In genomic region chr2:112884456-112885114, GRCm38 (mm10) we compare ENCODE assay signal across 13 mouse cellular contexts.
"Had no signal": no experiment of that assay in that cellular context is flagged by ENCODE, and none has a peak within 500 bp of the region (broad histone marks: within the 10 kb centered on the region; RNA-seq: fewer than 3 reads in every experiment).

No protein-coding gene starts in this region.

- H3K9me3 ChIP-seq: kidney, embryonic 15.5 days; liver, embryonic 13.5 days had no signal

- H3K4me3 ChIP-seq: kidney, embryonic 15.5 days; left cerebral cortex, adult 2 months; liver, embryonic 13.5 days had no signal

- H3K9ac ChIP-seq: kidney, embryonic 15.5 days; liver, embryonic 13.5 days had no signal

- DNase-seq: kidney, adult 11 months; kidney, adult 8-10 months; kidney, postnatal 10 days; kidney, postnatal 36 days; layer of hippocampus, postnatal 36 days; liver, embryonic 13.5 days; lung, adult 2 months; lung, postnatal 14 days; lung, postnatal 4 days; thymus, adult 18-20 months; thymus, postnatal 36 days had no signal

- H3K4me2 ChIP-seq: kidney, embryonic 15.5 days; liver, embryonic 13.5 days had no signal

- H3K36me3 ChIP-seq: kidney, embryonic 15.5 days; liver, embryonic 13.5 days had no signal

- H3K27me3 ChIP-seq: kidney, embryonic 15.5 days; liver, embryonic 13.5 days had no signal

- H3K4me1 ChIP-seq: kidney, embryonic 15.5 days; liver, embryonic 13.5 days had no signal

- H3K27ac ChIP-seq: kidney, embryonic 15.5 days; left cerebral cortex, adult 2 months; liver, embryonic 13.5 days had no signal
